Mouse (Mus musculus) liver, embryonic 13.5 days (tissue): ENCODE data around the gene Rtp2. TPM values are rescaled to one million over a fixed set of nuclear protein-coding genes. Genes with fewer than 3 reads are reported as not detected.

Experiments used
- ATAC-seq: fragments of 200-750 bp; cut with Nextera tagmentation; 2 replicates; pipeline ENCODE4 v1.8.0; 2017; ENCODE audit warnings: low read depth, mild to moderate bottlenecking, moderate number of reproducible peaks, moderate library complexity
- DNase-seq: peaks from one replicate; pipeline ENCODE4 v3.0.0; 2022
- H3K27ac ChIP-seq: fragments of 300-500 bp; sonication (generic); 2 replicates; pipeline ENCODE4 v1.5.1; 2015; ENCODE audit warnings: moderate library complexity, mild to moderate bottlenecking, inconsistent platforms
- H3K27me3 ChIP-seq: fragments of 300-500 bp; sonication (generic); 2 replicates; pipeline ENCODE4 v1.6.1; 2015; ENCODE audit warnings: mild to moderate bottlenecking, inconsistent platforms
- H3K36me3 ChIP-seq: fragments of 300-500 bp; sonication (generic); 2 replicates; pipeline ENCODE4 v1.6.1; 2015; ENCODE audit warnings: mild to moderate bottlenecking, inconsistent platforms
- H3K4me1 ChIP-seq: fragments of 300-500 bp; sonication (generic); replicated peaks from 2 replicates; pipeline ENCODE4 v1.6.1; 2015; ENCODE audit warnings: inconsistent platforms
- H3K4me2 ChIP-seq: fragments of 300-500 bp; sonication (generic); 2 replicates; pipeline ENCODE4 v1.6.1; 2015; ENCODE audit warnings: inconsistent platforms, mild to moderate bottlenecking, moderate library complexity
- H3K4me3 ChIP-seq: fragments of 300-500 bp; sonication (generic); replicated peaks from 2 replicates; pipeline ENCODE4 v1.5.1; 2015; ENCODE audit warnings: mild to moderate bottlenecking, inconsistent platforms
- H3K9ac ChIP-seq: fragments of 300-500 bp; sonication (generic); 2 replicates; pipeline ENCODE4 v1.6.1; 2015; ENCODE audit warnings: mild to moderate bottlenecking, inconsistent platforms
- H3K9me3 ChIP-seq: fragments of 300-500 bp; sonication (generic); replicated peaks from 2 replicates; pipeline ENCODE4 v1.6.1; 2016; ENCODE audit warnings: inconsistent platforms
- WGBS: fragments of 180-500 bp; shearing (Covaris S2); methylation state at CpG from one replicate; pipeline ENCODE4 v1.1.7; 2015; ENCODE audit not compliant: insufficient replicate concordance; 5-methylcytosine and 5-hydroxymethylcytosine counted together
- polyA plus RNA-seq: library from polyadenylated mRNA; unstranded; fragments of >200 nt; fragmentation: Nextera tagmentation; extraction: Ambion mirVana; gene quantifications from 2 replicates; pipeline ENCODE4 v1.2.1, GENCODE M21; 2015

Gene Rtp2
- not detected in 2 replicates for polyA plus RNA-seq

DNA sequence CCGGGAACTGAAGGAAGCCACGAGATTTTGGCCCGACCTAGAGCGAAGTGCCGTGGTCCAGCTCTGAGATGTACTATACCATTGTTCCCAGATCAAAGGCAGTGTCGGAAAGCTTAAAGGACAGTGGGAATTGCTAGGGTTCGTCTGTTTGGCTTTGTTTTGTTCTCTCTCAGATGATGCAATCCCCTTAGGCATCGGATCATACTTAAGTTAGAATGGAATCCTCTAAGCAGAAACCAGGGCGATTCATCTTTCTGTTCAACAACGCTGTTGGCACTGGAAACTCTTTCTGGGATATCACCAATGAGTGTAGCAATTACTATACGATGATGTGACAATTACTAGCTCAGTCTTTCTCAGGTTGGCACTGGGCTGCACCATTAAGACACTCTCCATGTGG is at the start of gene Rtp2:
Gene Rtp2 (minus strand): TSS at position 101 of the 400 bp plus-strand sequence.
- Histone ChIP-seq H3K4me3 (no peak within 1 kb of the TSS), H3K27me3 (no peaks in the 10 kb centered on the region), H3K36me3 (no peaks in the 10 kb centered on the region), H3K4me2 (no peak within 1 kb of the TSS), H3K4me1 (no peaks in the 10 kb centered on the region), H3K9ac (no peak within 1 kb of the TSS), H3K9me3 (no peaks in the 10 kb centered on the region), H3K27ac (no peak within 1 kb of the TSS)
- WGBS, result 69% methylated on average over 11 of the region's 11 CpGs
- ATAC-seq (no peak), DNase-seq (no peak)

DNA sequence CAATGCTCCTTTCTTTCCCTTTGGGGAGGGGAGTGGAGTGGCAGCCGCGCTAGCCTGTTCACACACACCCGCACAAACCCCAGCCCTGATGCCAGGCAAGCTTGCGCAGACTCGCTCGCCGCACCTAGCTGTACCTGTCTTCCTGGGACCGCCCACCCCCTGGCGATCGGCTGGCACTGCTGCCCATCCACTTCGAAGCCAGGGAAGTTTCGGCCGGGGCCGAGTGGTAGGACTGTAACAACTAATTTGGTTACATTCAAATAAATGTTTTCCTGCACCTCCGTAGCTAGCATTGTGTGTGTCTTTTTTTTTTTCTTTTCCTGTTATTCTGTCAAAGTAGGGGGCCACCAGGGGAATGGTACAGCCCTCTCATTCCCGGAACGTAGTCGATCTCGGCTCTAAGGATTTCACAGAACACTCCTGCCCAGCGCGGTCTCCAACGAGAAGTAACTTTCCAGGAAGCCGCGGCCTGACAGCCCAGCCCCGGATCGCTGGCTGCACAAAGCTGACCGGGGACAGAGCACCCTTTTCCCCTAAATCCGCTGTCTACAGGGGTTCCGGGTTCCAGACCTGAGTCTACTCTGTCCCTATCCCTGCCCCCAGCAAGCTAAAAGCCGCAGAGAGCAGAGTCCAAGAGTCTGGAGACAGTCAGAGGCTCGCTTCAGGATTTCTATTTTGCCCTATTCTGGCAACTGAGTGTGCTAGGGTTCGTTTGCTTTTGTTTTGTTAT is 49.0 kb upstream of the Rtp2 start:
- H3K27me3 ChIP-seq, result peaks cover 73% of the 10 kb centered on the region
- H3K4me2 ChIP-seq, result peak overlapping the region; percentile 71
- ATAC-seq (no peak), DNase-seq (no peak)
- peaks cover 38% of the 10 kb centered on the region for H3K4me1 ChIP-seq
- H3K4me3 ChIP-seq, result peak overlapping the region; percentile 43
- peak overlapping the region; percentile 41; the same call in 1 of the 2 replicates for H3K9ac ChIP-seq
- no peaks in the 10 kb centered on the region for H3K9me3 ChIP-seq
- no peaks in the 10 kb centered on the region for H3K36me3 ChIP-seq
- H3K27ac ChIP-seq, result no peak overlapping the region
- 3% methylated on average over 32 of the region's 32 CpGs for WGBS

DNA sequence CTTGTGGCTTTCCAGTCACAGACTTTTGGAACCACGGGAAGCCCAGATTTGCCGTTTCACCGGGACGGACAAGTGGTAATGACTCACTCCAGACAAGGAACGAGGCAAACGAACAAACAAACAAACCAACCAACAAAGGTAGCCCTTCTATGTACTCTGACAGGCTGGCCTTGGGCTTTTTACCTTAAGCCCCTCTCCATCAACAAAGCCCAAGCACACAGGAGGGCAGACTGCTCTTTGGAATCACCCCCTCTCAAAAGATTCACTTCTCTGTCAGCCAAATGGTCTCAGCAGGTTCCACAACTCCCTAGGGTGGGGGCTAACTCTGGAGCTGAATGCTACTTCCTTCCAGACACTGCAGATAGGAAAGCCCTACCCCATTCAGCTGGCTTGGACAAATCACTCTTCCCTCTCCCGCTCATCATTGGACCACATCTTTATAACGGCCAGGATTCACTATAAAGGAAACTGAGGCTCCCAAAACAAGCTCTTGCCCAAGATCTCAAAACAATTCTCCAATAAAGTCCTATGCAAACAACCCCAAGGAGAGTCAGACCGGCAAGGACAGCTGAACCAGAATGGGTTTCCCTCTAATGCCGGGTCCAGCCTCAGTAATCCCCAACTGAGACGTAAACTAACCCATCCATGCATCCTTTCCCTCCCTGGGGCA is 48.1 kb upstream of the Rtp2 start:
- Histone ChIP-seq H3K4me1 (peaks cover 38% of the 10 kb centered on the region), H3K4me3 (no peak overlapping the region), H3K9ac (peak overlapping the region; percentile 41; the same call in 1 of the 2 replicates), H3K27ac (no peak overlapping the region), H3K27me3 (peaks cover 65% of the 10 kb centered on the region), H3K4me2 (peak overlapping the region; percentile 71), H3K9me3 (no peaks in the 10 kb centered on the region), H3K36me3 (no peaks in the 10 kb centered on the region)
- WGBS, result 8% methylated on average over 11 of the region's 11 CpGs
- no peak for DNase-seq
- no peak for ATAC-seq

GRCm38 (mm10) chr16:23979446-23979845 is 47.3 kb upstream of the Rtp2 start:
- ATAC-seq (no peak), DNase-seq (no peak)
- H3K27ac ChIP-seq, result no peak overlapping the region
- H3K36me3 ChIP-seq, result no peaks in the 10 kb centered on the region
- H3K4me2 ChIP-seq, result no peak overlapping the region
- 76% methylated on average over 9 of the region's 9 CpGs for WGBS
- no peak overlapping the region for H3K9ac ChIP-seq
- H3K4me3 ChIP-seq, result no peak overlapping the region
- H3K9me3 ChIP-seq, result no peaks in the 10 kb centered on the region
- H3K27me3 ChIP-seq, result peaks cover 56% of the 10 kb centered on the region
- peaks cover 31% of the 10 kb centered on the region for H3K4me1 ChIP-seq

DNA sequence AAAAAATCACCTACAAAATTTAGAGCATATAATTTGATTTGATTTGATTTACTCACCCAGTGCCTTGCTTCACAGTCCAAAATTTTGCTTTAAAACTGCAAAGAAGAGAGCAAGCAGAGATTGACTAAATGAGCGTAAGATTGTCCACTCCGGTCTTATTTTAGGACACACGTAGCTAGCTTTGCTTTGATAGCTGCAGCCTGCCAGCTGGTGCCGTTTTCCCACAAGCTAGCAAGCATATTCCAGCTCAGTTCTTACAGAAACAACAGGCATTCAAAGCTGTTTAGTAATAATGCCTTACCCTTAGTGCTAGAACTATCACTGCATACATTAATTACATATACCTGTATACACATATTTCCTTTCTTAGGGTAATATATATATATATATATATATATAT is 46.3 kb upstream of the Rtp2 start:
- Histone ChIP-seq H3K4me1 (peaks cover 26% of the 10 kb centered on the region), H3K4me2 (no peak overlapping the region), H3K9ac (no peak overlapping the region), H3K4me3 (no peak overlapping the region), H3K9me3 (no peaks in the 10 kb centered on the region), H3K27me3 (peaks cover 46% of the 10 kb centered on the region), H3K36me3 (no peaks in the 10 kb centered on the region), H3K27ac (no peak overlapping the region)
- DNase-seq (no peak), ATAC-seq (no peak)
- WGBS, result 67% methylated on average over 4 of the region's 4 CpGs

DNA sequence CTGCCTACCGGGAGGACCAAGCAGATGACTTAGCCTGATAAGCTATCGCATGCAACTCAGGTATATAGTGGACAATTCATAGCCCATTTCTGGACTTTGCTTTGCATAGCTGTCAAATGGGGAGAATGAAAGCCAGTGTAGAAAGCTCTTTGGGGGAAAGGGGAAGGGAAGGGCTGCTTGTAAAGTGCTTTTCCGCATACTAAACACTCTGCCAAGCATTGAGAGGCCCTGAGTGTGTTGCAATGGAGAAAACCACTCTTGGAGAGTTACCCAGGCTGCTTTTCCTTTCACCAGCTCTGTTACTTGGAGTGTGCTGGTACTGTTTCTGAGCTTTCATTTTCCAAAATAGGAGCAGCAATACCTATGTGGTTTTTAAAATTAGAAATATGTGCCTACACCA is 45.5 kb upstream of the Rtp2 start:
- Histone ChIP-seq H3K9me3 (no peaks in the 10 kb centered on the region), H3K27ac (no peak overlapping the region), H3K27me3 (peaks cover 39% of the 10 kb centered on the region), H3K9ac (no peak overlapping the region), H3K4me1 (peaks cover 22% of the 10 kb centered on the region; the same call in 1 of the 2 replicates), H3K36me3 (no peaks in the 10 kb centered on the region), H3K4me3 (no peak overlapping the region), H3K4me2 (no peak overlapping the region)
- 48% methylated on average over 3 of the region's 3 CpGs for WGBS
- no peak for DNase-seq
- ATAC-seq, result no peak

- no peak for ATAC-seq
- Histone ChIP-seq H3K9me3 (no peaks in the 10 kb centered on the region), H3K9ac (no peak overlapping the region), H3K36me3 (no peaks in the 10 kb centered on the region), H3K27ac (no peak overlapping the region), H3K4me2 (no peak overlapping the region), H3K27me3 (peaks cover 23% of the 10 kb centered on the region), H3K4me1 (peaks cover 19% of the 10 kb centered on the region), H3K4me3 (no peak overlapping the region)
- no peak for DNase-seq
- WGBS, result 62% methylated on average over 2 of the region's 2 CpGs
Observed at GRCm38 (mm10) chr16:23976196-23976595, 44.0 kb upstream of the Rtp2 start.

GRCm38 (mm10) chr16:23973635-23974367 is 41.6 kb upstream of the Rtp2 start:
- Histone ChIP-seq H3K4me2 (no peak overlapping the region), H3K36me3 (no peaks in the 10 kb centered on the region), H3K9ac (no peak overlapping the region), H3K27ac (no peak overlapping the region), H3K27me3 (no peaks in the 10 kb centered on the region), H3K4me3 (no peak overlapping the region), H3K4me1 (peaks cover 6% of the 10 kb centered on the region; the same call in 1 of the 2 replicates), H3K9me3 (no peaks in the 10 kb centered on the region)
- WGBS, result 58% methylated on average over 9 of the region's 9 CpGs
- ATAC-seq, result no peak
- DNase-seq, result no peak

DNA sequence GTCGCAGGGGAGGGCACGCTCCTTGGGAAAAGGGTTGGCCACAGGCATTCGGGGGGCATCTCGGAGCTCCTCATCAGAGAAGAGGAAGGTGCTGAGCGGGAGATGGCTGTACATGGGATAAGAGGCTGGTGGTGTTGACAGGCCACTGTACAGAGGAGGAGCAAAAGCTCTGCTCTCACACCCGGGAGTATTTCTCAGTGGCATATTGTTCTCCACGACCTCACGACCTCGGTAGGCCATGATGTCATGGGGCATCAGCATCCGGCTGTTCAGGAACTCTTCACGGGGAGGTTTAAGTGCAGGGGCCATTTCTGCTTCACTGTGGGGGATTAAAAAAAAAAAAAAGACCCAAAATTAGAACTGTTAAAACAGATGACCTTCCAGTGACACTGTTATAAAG is 40.7 kb upstream of the Rtp2 start:
- Histone ChIP-seq H3K27me3 (no peaks in the 10 kb centered on the region), H3K27ac (no peak overlapping the region), H3K4me3 (no peak overlapping the region), H3K4me1 (peaks cover 6% of the 10 kb centered on the region; the same call in 1 of the 2 replicates), H3K9ac (no peak overlapping the region), H3K4me2 (no peak overlapping the region), H3K36me3 (peaks cover 3% of the 10 kb centered on the region), H3K9me3 (no peaks in the 10 kb centered on the region)
- WGBS, result 72% methylated on average over 11 of the region's 11 CpGs
- DNase-seq (no peak), ATAC-seq (no peak)

- H3K4me3 ChIP-seq, result no peak overlapping the region
- 0 out of 2 replicates have a peak, but pooled peaks cover 4% of the 10 kb centered on the region for H3K9me3 ChIP-seq
- DNase-seq, result no peak
- 70% methylated on average over 20 of the region's 20 CpGs for WGBS
- no peaks in the 10 kb centered on the region for H3K27me3 ChIP-seq
- H3K9ac ChIP-seq, result no peak overlapping the region
- H3K27ac ChIP-seq, result no peak overlapping the region
- no peak overlapping the region for H3K4me2 ChIP-seq
- ATAC-seq, result peak; percentile 53
- peaks cover 6% of the 10 kb centered on the region for H3K36me3 ChIP-seq
- peaks cover 6% of the 10 kb centered on the region; the same call in 1 of the 2 replicates for H3K4me1 ChIP-seq
Observed at GRCm38 (mm10) chr16:23972126-23972740, 40.0 kb upstream of the Rtp2 start.

DNA sequence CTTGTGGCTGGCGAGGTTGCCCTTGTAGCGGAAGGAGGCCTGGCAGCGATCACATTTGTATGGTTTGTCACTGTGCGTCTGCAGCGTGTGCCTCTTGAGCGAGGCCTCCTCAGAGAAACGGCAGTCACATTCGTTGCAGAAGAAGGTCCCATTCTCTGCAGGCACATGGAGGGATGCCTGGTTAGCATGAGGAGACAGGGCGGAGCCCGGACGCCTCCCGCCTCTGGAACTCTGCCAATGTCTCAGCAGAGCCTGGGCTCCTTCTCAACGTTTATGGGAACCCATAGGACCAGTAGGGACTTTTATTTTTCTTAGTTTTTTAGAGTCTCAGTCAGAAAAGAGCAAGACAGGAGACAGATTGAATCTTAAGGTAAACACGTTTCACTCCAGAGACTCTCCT is 37.7 kb upstream of the Rtp2 start:
- H3K9ac ChIP-seq, result no peak overlapping the region
- no peaks in the 10 kb centered on the region for H3K27me3 ChIP-seq
- peaks cover 6% of the 10 kb centered on the region; the same call in 1 of the 2 replicates for H3K4me1 ChIP-seq
- ATAC-seq, result no peak
- no peak overlapping the region for H3K4me2 ChIP-seq
- no peak overlapping the region for H3K27ac ChIP-seq
- H3K9me3 ChIP-seq, result 0 out of 2 replicates have a peak, but pooled peaks cover 4% of the 10 kb centered on the region
- 72% methylated on average over 14 of the region's 14 CpGs for WGBS
- no peak overlapping the region for H3K4me3 ChIP-seq
- H3K36me3 ChIP-seq, result peaks cover 9% of the 10 kb centered on the region
- DNase-seq, result no peak
